Mouse (Mus musculus) adrenal gland, adult 18-20 months (tissue): ENCODE measurements around the gene Il20rb. TPM values are rescaled to one million over a fixed set of nuclear protein-coding genes. Genes with fewer than 3 reads are reported as not detected.
A peak's percentile ranks its signal among the peaks of the same experiment; 100 is the strongest.

Source experiments
- DNase-seq, 2 experiments: peaks; one replicate each; pipeline ENCODE4 v3.0.0; 2021 to 2022; ENCODE audit warnings: low spot score in 2 of 2
- total RNA-seq, 2 experiments: library from RNA; stranded (reverse); gene quantifications; 1 replicate in 1 of 2; 2 replicates in 1 of 2; pipeline ENCODE4 v1.2.3; 2021

The Il20rb gene
- total RNA-seq, 2 experiments from 2014 or later = 0.63 to 1.4 TPM

DNA sequence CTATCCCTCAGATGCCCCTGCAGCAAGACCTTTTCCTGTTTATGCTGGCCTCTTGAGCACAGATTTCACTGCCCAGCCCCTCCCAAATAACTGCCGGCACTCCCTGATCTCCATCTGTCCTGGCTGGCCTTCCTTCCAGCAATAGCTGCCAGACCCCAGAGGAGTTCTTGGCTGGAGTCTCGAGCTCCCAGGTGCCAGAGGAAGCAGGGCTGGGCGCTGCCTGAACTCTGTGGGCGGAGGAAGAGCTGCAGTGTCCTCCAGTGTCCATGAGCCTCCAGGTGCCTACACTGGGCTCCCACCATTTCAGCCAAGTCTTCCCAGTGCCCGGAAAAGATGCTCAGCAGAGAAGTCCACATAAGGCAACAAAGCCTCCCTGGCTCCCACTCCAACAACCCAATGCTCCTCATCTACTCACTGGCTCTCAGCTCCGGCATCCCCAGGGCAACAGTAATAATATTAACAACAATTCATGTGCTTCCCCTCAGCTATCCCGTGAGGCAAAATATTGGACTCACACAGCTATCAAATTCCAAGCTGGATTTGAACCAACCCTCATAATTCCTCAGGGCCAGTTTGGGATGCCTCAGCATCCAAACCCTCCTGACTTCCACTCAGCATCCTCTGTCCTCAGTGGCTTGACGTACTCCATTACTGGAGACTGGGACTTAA, 15.5 kb downstream of the Il20rb start:
- peak in 1 of 2 experiments; percentile 45 for DNase-seq

DNA sequence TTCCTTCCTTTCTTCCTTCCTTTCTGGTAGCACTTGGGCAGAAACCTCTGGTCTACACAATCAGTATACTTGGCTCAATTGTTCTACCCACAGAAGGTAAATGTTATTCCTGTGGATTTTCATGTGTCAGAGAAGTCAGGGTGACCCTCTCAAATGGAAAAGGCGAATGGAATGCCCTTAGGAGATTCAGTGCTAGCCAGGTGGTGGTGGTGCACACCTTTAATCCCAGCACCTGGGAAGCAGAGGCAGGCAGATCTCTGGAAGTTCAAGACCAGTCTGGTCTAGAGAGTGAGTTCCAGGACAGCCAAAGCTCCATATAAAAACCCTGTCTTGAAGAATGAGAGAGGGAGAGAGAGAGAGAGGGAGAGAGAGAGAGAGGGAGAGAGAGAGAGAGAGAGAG, 16.4 kb downstream of the Il20rb start:
- no peak for DNase-seq

DNA sequence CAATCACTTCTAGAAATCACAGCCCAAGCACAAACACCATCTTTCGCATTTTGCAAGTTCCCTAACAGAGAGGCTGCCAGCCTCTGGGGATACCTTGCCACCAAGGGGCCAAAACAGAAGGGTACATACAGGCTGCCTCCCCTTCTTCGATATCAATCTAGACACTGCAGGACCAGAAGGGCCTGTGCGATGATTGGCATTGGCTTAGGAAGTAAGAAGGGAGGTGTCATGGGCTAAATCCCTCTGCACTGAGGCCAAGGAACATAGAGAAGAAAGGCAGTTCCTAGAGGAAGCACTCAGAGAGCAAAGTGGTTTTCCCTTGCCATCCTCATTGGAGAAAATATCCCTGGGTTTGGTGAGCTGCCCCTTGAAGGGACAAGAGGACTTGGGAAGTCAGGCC, 16.9 kb downstream of the Il20rb start:
- no peak for DNase-seq

DNA sequence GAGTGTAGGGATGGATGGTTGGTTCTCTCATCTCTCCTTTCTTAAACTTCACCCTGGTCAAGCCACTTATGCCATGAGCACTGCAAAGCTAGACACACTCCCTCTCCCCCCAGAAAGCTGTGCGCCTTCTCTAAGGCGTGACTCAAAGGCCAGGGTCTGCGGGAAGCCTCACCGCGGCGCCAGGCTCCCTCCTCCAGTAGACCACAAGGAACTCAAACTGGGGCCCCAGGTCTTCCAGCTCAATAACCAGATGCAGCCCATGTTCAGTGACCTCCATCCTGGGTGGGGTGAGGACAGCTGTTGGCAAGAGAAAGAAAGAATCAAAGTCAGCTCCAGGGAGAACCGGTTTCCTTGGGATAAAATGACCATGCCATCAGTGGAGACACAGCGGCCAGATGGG, 18.4 kb downstream of the Il20rb start:
- DNase-seq = no peak

DNA sequence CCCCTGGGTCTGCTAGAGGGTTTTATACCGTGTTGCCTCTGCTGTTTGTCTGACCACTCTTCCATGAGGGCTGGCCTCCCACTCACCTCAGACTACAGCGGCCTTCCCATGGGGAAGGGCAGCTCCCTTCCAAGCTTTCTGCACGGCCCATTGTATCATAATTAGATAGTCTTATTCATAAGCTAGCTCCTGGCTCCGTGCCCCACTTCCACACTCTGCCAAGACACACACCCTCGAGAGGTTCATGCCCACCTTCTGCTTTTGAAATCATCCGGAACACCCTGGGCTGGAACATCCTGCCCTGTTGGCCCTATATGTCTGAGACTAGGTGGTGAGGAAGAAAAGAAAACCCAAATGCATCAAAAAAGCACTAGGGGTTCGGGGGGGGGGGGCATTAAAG, 18.9 kb downstream of the Il20rb start:
- peak in 1 of 2 experiments; percentile 30 for DNase-seq

DNA sequence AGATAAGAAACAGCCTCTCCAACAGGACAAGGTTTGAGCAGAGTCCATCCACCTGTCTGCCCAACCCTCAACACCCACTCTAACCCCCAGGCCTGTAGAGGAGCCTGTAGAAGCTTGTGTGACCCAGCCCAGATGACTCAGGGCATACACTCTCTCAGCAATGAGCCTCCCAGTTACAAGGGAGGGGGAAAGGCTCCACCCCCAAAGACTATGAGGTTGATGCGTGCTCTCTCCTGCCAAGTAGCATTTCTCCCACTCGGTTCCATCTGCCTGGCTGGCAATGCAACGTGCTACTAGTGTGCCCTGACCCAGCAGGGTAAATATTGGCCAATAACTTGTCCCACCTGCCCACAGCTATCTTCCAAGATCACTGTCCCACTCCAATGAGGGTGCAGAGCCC, 19.8 kb downstream of the Il20rb start:
- no peak for DNase-seq

DNA sequence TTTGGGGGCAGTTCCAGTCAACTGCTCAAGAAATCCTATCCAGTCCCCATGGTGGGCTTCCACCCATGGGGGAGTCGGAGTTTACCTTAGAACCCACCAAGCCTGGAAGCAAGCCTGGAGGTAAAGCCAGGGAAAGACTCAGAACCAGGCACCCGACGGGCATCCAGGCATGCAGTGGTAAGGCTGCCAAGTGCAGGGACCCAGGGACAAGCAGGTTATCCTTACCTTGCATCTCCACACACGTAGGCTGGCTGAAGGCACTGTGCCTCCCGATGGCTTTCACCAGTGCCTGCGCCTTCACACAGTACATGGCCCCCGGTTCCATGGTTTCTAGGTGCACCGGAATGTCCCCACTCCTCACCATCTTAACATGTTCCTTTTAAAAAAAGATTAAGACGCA, 20.6 kb downstream of the Il20rb start:
- no peak for DNase-seq

DNA sequence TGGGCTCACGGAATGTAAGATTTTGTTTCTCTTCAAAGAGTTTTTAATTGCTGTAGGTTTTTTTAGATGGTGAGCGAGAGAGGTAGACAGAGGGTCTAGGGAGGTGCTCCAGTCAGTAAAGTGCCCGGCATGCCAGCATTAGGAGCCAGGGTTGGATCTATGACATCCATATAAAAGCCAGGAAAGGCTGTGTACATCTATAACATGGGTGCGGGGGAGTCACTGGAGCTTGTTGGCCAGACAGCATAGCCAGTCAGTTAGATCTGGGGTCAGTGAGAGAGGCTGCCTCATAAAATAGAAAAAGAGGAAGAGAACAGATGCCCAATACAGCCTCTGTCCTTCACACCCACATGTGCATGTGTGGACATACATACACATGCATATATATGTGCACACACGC, 21.2 kb downstream of the Il20rb start:
- no peak for DNase-seq

DNA sequence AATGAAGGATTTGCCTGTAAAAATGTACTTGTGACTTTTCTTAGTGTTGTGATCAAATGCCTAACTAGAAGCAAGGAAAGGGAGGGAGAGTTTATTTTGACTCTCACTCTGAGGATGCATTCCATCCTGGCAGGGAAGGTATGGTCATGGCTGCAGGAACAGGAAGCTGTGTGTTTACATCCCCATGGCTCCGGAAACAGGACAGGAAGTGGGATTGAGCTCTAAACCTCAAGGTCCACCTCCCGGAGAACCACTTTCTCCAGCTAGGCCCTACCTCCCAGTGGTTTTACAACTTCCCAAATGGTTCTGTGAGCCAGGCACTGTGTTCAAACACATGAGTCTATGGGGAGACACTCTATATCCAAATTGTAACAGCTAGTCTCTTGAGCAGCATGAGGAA, 22.8 kb downstream of the Il20rb start:
- DNase-seq = no peak

DNA sequence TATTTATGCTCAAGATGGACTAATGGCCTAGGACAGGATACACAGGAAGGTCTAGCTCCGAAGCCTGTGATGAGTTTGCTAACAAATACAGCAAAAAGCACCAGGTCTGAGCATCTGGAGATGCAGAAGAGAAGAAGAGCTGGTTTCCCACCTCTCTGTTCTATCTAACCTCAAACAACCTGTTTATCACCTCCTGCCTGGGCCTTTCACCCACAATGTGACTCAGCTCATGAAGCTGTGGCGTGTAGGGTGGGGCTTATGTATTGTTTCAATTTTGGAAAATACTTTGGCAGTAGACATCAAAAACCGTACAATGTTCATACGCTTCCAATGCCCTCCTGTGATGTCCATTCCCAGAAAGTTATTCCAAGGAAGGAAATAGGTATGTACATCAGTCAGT, 24.5 kb downstream of the Il20rb start:
- DNase-seq = no peak

DNA sequence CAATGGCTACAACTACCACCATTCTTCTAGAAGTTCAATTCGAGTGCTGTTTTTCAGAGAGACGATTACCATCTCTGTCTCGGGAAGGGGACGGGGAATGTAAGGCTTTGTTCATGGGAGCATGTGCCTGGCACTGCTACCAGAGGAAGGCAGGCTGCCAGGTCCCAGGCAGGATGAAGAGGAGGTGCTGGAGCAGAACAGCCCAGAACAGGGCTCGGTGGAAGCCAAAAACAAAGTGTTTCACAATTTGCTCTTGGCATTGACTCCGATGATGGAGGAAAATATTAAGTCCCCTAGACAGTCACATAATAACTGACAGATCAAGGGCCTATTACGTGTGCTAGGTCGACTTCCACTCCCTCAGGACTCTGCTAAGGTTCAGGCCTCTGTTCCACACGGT, 24.9 kb downstream of the Il20rb start:
- DNase-seq = peak in 1 of 2 experiments; percentile 38

DNA sequence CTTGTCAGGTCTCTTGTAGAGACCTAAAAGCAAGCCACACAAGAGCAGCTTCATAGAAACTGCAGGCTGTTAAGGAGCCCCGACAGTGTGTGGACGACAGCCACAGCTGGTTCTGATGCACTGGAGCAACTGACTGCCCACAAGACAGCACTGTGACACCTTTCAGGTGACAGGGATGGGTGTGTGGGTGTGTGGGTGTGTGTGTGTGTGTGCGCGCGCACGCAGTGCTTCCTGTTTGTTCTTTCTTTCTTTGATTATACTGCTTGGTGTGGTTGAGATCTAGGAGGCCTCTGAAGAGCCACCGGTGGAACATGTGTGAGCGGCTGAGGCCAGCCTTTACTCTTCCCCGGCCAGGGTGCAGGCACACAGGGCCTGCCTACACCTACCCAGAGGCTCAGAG, 26.4 kb downstream of the Il20rb start:
- no peak for DNase-seq

DNA sequence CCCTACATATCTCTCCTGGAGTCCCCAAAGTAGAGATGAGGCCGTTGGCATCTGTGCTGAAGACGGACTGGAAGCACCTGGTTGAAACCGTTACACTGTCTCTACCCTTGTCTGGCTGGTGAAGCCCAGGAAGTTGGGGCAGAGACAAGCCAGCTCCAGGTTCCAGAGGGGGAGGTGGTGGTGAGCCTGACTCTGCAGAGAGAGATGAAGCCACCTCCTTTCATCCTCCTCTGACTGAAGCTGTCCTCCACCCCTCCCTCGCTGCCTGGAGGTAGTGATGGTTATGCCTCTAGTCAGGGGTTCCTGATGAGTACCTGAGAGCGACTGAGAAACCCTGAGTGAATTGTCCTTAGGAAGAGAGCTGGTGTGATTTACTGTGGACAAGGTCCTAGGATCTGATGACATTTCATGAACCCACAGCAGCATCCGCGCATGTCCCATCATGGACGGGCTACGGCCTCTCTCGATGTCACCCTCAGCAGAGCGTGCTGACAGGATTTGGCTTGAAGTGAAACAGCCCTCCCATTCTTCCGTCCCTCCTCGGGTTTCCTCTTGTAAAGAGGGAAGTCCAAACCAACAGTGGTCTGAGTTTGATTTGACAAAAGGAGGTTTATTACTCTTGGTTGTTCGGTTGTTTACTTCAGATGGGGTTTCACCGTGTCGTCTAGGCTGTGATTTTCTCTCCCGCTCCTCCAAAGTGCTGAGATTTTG, 28.5 kb downstream of the Il20rb start:
- no peak for DNase-seq

DNA sequence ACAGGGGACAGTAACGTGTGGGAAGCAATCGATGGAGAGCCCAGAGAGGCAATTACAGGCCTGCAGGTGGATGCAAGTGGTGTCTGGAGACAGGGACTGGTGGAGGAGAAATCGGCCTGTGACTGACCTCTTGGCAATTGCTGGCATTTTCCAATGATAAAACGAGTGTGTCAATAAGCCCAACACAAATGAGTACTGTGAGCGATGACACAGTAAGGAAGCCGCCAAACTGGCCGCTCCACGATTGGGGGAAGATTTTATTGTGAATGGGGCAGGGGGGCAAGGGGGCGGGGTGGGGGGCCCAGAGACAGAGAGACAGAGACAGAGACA, 32.0 kb downstream of the Il20rb start:
- DNase-seq = no peak

DNA sequence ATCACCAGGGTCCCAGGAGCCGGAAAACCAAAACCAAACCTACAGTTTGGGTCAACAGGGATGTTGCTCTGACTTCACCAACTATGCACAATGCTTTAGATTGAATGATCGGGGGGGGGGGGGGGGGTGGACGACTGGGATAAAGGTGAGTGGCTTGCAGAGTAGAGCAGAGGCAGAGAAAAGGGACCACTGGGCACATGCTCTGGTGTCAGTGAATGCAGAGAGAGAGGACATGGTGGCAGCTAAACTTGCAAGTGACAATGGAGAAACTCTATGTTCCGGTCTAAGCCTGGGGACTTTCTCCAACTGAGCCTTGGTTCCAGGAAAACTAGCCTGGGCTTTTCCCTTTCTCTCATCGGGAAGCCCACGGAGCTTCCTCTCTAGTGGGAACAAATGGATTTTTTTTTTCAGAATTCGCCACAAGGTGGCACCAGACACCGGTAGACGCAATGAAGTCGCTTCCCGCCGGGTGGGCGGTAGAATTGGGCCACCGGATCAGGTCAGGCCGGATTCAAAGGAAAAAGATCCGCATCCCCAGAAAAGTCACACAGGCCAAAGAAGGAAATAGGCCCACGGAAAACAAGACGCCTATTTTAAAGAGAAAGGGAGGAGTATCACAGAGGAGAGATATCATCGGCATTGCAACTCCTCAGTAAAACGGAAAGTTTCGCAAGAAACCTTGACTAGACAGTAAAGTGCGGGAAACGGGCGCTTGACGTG, 32.5 kb downstream of the Il20rb start:
- DNase-seq = peak; percentile 73 to 81

DNA sequence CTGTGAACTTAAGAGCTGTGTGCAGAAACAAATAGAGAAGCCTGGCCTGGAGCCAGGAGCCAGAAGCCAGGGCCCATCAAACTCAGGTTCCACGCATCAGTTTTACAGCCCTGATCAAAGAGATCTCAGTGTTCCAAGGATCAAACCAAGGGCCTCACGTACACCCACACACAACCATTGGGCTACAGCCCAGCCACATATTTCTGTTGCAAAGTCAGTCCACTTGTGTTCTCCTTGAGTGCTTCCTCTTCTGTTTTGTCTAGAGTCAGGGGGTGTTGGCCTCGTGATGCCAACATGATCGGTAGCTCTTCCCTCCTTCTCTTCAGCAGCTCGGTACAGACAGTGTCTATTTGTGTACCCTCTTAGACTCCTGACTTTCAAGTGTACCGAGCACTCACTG, 34.2 kb downstream of the Il20rb start:
- no peak for DNase-seq

DNA sequence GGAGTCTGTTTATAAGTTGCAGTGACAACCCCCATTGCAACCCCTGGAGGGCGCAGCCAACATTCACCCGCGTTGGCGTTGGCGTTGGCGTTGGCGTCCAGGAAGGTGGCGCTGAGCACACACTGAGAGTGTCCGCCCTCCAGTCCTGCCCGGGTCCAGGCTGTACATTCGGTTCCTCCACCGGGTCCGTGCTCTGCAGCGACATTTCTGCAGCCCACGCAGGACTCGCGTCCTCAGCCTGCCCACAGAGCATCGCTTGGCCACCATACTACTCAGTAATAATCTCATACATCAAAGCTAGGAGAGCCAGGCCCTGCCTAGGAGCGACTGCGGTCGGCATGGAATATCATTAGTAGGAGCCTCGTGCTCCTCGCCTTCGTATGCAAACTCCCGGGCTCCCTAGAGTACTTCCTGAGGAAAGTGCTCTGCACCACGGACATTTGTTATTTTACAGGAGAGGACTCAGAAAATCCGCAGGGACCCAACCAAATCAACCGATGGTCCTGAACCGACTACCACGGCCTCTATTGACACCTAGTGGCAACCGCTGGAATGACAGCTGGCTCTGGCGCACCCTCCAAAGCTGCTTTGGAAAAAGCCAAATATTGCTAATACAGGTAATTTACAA, 40.4 kb downstream of the Il20rb start:
- DNase-seq = peak; percentile 83 to 85

DNA sequence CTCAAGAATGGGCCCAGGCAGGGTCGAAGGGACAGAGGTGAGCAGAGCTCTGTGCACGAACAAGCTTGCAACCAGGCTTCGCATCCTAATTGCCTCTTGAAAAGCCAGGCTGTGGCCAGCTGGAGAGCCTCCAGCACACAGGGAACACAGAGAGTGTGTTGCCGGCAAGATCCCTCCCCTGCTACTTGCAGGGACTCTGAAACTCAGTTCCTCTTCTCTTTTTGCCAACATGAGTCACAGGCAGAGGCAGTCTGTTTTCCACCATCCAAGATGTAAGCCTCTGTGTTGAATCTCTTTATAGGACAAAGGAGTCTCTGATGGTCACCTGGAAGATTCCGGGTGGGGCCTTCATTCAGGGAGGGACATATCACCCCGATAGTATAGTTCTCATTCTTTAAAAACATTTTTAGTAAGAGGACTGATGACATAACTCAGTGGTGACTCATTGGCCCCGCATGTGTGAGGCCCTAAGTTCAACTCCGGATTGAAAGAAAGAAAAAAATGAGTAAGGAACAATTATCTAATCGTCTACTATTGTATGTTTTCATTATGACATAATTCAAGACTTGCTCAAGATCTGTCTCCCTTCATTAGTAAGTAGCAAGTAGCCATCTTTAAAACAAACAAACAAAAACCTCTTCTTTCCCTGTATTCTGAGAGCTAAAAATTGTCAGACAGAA, 46.3 kb downstream of the Il20rb start:
- peak in 1 of 2 experiments; percentile 38 for DNase-seq

DNA sequence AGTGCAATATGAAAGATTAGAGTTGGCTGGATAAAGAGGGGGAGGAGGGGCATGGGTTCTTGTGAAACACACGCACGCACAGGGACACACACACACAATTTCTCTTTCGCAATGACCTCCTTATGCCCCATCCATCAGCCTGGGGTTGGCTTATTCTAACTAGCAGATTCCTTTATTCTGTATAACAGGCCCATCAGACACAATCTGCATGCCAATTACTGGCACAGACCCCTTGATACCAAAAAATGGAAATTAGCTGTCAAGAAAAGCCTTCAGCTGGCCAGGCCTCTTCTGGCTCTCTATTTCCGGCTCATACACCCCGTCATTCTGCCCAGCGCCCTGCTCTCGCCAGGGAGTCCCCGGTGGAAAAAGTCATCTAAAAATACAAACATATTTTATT, 47.1 kb downstream of the Il20rb start:
- no peak for DNase-seq

DNA sequence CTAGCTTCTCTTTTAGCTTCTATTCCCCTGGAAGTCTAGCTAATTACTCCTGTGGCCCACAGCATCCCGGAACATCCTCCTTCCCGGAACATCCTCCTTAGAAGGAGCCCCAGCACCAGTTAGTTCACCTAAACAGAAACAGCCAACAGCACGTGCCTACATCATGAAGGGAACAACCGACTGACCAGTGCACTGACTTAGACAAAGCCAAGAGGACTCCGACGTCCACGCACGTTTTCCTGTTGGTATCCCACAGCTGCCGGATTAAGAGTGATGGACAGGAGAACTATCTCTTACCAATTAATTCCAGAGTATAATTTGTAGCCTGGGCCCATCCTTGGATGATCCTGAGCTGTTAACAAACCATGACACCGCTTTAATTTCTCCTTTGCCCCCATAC, 47.6 kb downstream of the Il20rb start:
- DNase-seq = no peak

DNA sequence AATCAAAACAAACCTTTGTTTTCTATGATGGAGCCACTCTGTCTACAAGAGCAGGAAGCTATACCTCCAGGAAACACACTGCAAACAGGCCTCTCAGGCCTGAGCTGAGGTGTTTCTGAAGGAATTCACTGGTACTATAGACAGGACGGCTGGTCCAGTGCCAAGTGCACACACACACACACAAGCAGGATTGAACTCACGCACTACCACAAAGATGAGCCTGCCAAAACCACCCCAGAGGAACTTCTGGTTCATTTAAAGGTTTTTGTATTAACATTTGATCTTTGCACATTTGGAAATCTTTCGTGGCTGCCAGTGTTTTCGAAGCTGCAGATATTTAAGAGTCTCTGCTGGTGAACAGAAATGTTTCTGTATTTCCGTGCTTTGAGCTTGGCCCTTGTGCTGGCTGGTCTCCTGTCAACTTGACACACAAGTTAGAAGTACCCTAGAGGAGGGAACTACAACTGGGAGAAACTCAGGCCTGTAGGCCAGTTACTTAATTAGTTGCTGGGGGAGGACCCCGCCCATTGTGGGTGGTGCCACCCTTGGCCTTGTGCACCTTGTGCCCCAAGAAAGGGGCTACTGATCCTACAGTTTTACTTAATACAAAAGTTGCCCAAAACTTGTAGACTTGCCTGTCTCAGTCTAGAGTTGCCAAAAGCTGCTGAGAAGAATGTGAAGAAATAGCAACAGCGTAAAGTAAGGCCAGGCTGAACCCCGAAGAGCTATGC, 49.6 kb downstream of the Il20rb start:
- DNase-seq = no peak
